Mouse (Mus musculus) embryonic facial prominence, embryonic 15.5 days (tissue): ENCODE results near the gene Ssbp2. TPM values are rescaled to one million over a fixed set of nuclear protein-coding genes. Genes with fewer than 3 reads are reported as not detected.
A peak's percentile ranks its signal among the peaks of the same experiment; 100 is the strongest.

Experiments
- ATAC-seq: fragments of 200-750 bp; cut with Nextera tagmentation; 2 replicates; pipeline ENCODE4 v1.8.0; 2017; ENCODE audit warnings: low read depth, moderate TSS enrichment; ENCODE audit not compliant: insufficient number of reproducible peaks, low FRiP score, low TSS enrichment
- H3K27ac ChIP-seq: fragments of 300-500 bp; sonication (generic); replicated peaks from 2 replicates; pipeline ENCODE4 v1.5.1; 2015; ENCODE audit warnings: mild to moderate bottlenecking, inconsistent platforms
- H3K27me3 ChIP-seq: fragments of 300-500 bp; sonication (generic); 2 replicates; pipeline ENCODE4 v1.6.1; 2015; ENCODE audit warnings: inconsistent platforms
- H3K36me3 ChIP-seq: fragments of 300-500 bp; sonication (generic); 2 replicates; pipeline ENCODE4 v1.6.1; 2015; ENCODE audit warnings: mild to moderate bottlenecking, inconsistent platforms
- H3K4me1 ChIP-seq: fragments of 300-500 bp; sonication (generic); 2 replicates; pipeline ENCODE4 v1.6.1; 2015; ENCODE audit warnings: inconsistent platforms
- H3K4me2 ChIP-seq: fragments of 300-500 bp; sonication (generic); replicated peaks from 2 replicates; pipeline ENCODE4 v1.6.1; 2015; ENCODE audit warnings: mild to moderate bottlenecking, inconsistent platforms
- H3K4me3 ChIP-seq: fragments of 300-500 bp; sonication (generic); replicated peaks from 2 replicates; pipeline ENCODE4 v1.5.1; 2015; ENCODE audit warnings: mild to moderate bottlenecking, inconsistent platforms
- H3K9ac ChIP-seq: fragments of 300-500 bp; sonication (generic); 2 replicates; pipeline ENCODE4 v1.6.1; 2015; ENCODE audit warnings: inconsistent platforms
- H3K9me3 ChIP-seq: fragments of 300-500 bp; sonication (generic); replicated peaks from 2 replicates; pipeline ENCODE4 v1.6.1; 2016; ENCODE audit warnings: inconsistent platforms
- WGBS: fragments of 180-500 bp; shearing (Covaris S2); methylation state at CpG from one replicate; pipeline ENCODE4 v1.1.7; 2015; 5-methylcytosine and 5-hydroxymethylcytosine counted together
- polyA plus RNA-seq: library from polyadenylated mRNA; unstranded; fragments of >200 nt; fragmentation: Nextera tagmentation; extraction: Ambion mirVana; gene quantifications from 2 replicates; pipeline ENCODE4 v1.2.1, GENCODE M21; 2015

Gene Ssbp2
- polyA plus RNA-seq, 1 experiment from 2014 or later, result 193 TPM

DNA sequence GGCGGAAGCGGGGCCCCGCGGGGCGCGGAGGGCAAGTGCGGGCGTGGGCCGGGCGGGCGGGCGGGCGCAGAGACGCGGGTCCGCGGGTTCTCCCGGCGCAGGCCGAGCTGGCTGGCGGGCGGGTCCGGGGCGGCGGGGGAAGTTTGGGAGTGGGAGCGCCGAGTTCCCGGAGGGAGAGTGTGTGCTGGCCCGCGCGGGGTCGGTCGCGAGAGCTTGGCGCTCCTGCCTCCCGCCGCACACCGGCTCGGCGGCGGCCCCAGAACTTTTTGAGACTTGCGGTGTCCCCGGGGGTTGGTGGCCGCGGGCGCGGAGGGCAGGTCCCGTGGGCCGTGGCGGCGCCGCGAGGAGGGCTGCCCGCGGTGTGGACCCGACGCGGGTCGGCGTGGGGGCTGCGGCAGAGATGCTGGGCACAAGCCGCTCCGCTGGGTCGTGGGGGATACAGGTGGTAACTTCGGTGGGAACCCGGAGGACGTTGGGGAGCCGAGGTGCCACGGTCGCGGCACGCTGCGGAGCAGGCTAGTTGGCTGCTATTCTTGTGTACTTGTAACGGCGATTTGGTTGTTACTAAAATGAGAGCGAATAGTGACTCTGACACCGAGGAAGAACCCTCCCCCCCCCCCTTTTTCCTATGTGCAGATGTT lies 1.7 kb downstream of the Ssbp2 start:
- H3K27ac ChIP-seq, result peak overlapping the region; percentile 97
- no peaks in the 10 kb centered on the region for H3K36me3 ChIP-seq
- peak overlapping the region; percentile 67 for H3K4me2 ChIP-seq
- 0% methylated on average over 53 of the region's 77 CpGs for WGBS
- no peaks in the 10 kb centered on the region for H3K9me3 ChIP-seq
- no peaks in the 10 kb centered on the region for H3K27me3 ChIP-seq
- peak overlapping the region; percentile 96 for H3K9ac ChIP-seq
- H3K4me1 ChIP-seq, result peaks cover 27% of the 10 kb centered on the region
- no peak for ATAC-seq
- H3K4me3 ChIP-seq, result peak overlapping the region; percentile 89

DNA sequence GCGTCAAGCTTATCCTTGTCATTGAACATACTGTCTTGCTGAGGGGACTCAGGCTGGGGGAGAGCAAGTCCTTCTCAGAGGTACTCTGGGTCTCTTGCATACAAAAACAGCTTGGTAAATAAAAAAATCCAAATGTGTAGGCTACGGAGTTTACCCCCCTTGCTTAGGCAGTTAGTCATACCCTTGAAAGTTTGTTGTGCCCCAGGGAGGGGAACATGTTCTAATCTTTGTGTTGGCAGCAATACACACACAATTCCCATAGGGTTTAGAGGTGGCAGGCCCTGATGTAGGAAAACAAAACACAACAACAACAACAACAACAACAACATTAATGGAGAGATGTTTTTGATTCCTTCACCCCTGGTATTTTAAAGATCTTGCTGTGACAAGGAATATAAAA lies 2.3 kb downstream of the Ssbp2 start:
- peak overlapping the region; percentile 89 for H3K4me3 ChIP-seq
- no peaks in the 10 kb centered on the region for H3K27me3 ChIP-seq
- ATAC-seq, result no peak
- WGBS, result 0% methylated on average over 2 of the region's 2 CpGs
- peak overlapping the region; percentile 97 for H3K27ac ChIP-seq
- peak overlapping the region; percentile 67 for H3K4me2 ChIP-seq
- no peaks in the 10 kb centered on the region for H3K9me3 ChIP-seq
- no peaks in the 10 kb centered on the region for H3K36me3 ChIP-seq
- H3K4me1 ChIP-seq, result peaks cover 27% of the 10 kb centered on the region
- peak overlapping the region; percentile 96 for H3K9ac ChIP-seq

DNA sequence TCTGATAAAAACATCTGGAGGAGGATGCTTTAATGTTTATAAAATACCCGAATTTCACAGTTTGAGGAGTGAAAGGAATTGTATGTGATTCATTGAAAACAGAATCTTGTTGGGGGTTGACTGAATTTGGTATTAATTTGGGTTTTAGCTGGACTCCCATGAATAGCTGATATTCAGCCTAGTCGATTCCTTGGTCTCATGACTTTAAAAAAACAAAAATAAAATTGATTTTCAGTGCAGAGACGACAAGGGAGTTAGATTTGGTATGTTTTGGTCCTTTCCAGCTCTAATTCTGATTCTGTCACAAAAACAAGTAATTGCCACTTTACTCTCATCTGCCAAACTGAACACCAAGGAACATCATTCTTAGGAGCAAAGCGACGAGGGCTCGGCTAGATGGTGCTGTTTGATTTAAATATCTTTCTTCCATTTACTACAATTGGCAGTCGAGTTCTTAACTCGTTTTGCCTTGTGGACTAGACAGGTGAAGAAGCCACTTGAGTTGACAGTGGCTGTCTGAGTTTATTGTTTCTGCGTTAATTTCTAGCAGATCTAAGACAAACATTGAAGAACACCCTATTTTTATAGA lies 2.9 kb downstream of the Ssbp2 start:
- no peak overlapping the region for H3K9ac ChIP-seq

GRCm38 (mm10) chr13:91465002-91465715 lies 5.1 kb downstream of the Ssbp2 start:
- Histone ChIP-seq H3K9ac (no peak overlapping the region), H3K4me2 (no peak overlapping the region), H3K4me3 (no peak overlapping the region), H3K27me3 (no peaks in the 10 kb centered on the region), H3K36me3 (no peaks in the 10 kb centered on the region), H3K4me1 (peaks cover 13% of the 10 kb centered on the region; the same call in 1 of the 2 replicates), H3K27ac (no peak overlapping the region), H3K9me3 (no peaks in the 10 kb centered on the region)
- WGBS, result 78% methylated on average over 8 of the region's 8 CpGs
- ATAC-seq, result no peak

More for the DNA sequence above, 2.9 kb downstream of the Ssbp2 start:
- no peaks in the 10 kb centered on the region for H3K36me3 ChIP-seq
- no peak overlapping the region for H3K27ac ChIP-seq
- 13% methylated on average over 9 of the region's 9 CpGs for WGBS
- H3K9me3 ChIP-seq, result no peaks in the 10 kb centered on the region
- peak overlapping the region; percentile 67 for H3K4me2 ChIP-seq
- H3K4me3 ChIP-seq, result peak overlapping the region; percentile 89; the same call in 1 of the 2 replicates
- H3K27me3 ChIP-seq, result no peaks in the 10 kb centered on the region
- peaks cover 27% of the 10 kb centered on the region for H3K4me1 ChIP-seq
- ATAC-seq, result no peak

GRCm38 (mm10) chr13:91471566-91471965 lies 11.5 kb downstream of the Ssbp2 start:
- Histone ChIP-seq H3K4me1 (peaks cover 24% of the 10 kb centered on the region), H3K27ac (no peak overlapping the region)

GRCm38 (mm10) chr13:91471980-91472379 lies 11.9 kb downstream of the Ssbp2 start:
- 66% methylated on average over 2 of the region's 2 CpGs for WGBS
- H3K9ac ChIP-seq, result no peak overlapping the region
- no peaks in the 10 kb centered on the region for H3K27me3 ChIP-seq
- H3K36me3 ChIP-seq, result no peaks in the 10 kb centered on the region
- no peaks in the 10 kb centered on the region for H3K9me3 ChIP-seq
- ATAC-seq, result no peak
- H3K4me2 ChIP-seq, result no peak overlapping the region
- H3K27ac ChIP-seq, result no peak overlapping the region; the same call in 1 of the 2 replicates
- H3K4me3 ChIP-seq, result no peak overlapping the region
- H3K4me1 ChIP-seq, result peaks cover 24% of the 10 kb centered on the region

More at GRCm38 (mm10) chr13:91471566-91471965, 11.5 kb downstream of the Ssbp2 start:
- no peaks in the 10 kb centered on the region for H3K36me3 ChIP-seq
- no peaks in the 10 kb centered on the region for H3K9me3 ChIP-seq
- WGBS, result 71% methylated on average over 2 of the region's 2 CpGs
- no peak overlapping the region for H3K9ac ChIP-seq
- H3K4me3 ChIP-seq, result no peak overlapping the region
- no peak overlapping the region for H3K4me2 ChIP-seq
- no peak for ATAC-seq
- no peaks in the 10 kb centered on the region for H3K27me3 ChIP-seq

DNA sequence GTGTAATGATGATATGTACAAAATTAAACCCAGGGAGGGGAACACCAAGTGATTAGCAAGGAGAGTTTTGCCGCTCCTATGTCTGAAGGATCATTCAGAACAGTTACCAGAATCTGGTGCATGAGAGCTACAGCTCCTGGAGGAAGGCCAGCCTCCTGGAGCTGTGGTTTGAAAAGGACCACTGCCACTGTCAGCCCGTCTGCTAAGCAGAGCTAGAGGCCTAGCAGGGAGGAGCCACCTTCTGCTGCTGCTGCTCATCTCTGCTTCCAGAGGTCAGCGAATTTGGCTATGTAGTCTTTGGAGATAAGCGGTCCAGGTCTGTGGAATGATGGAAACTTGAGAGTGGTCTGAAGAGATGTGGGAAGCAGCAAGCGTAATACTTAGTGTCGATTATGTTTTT lies 13.4 kb downstream of the Ssbp2 start:
- 61% methylated on average over 6 of the region's 6 CpGs for WGBS
- no peak overlapping the region for H3K4me3 ChIP-seq
- no peak for ATAC-seq
- H3K9ac ChIP-seq, result no peak overlapping the region
- H3K4me1 ChIP-seq, result peaks cover 27% of the 10 kb centered on the region
- H3K27me3 ChIP-seq, result no peaks in the 10 kb centered on the region
- H3K4me2 ChIP-seq, result no peak overlapping the region
- no peak overlapping the region for H3K27ac ChIP-seq
- no peaks in the 10 kb centered on the region for H3K36me3 ChIP-seq
- H3K9me3 ChIP-seq, result no peaks in the 10 kb centered on the region

- ATAC-seq, result no peak
Measured at GRCm38 (mm10) chr13:91474027-91474426, 13.9 kb downstream of the Ssbp2 start.

GRCm38 (mm10) chr13:91475888-91476287 lies 15.8 kb downstream of the Ssbp2 start:
- no peak overlapping the region for H3K27ac ChIP-seq
- ATAC-seq, result no peak
- no peak overlapping the region for H3K4me3 ChIP-seq
- no peaks in the 10 kb centered on the region for H3K36me3 ChIP-seq
- no peak overlapping the region for H3K4me2 ChIP-seq
- peaks cover 27% of the 10 kb centered on the region for H3K4me1 ChIP-seq
- H3K9me3 ChIP-seq, result no peaks in the 10 kb centered on the region
- no peaks in the 10 kb centered on the region for H3K27me3 ChIP-seq
- H3K9ac ChIP-seq, result no peak overlapping the region

More at GRCm38 (mm10) chr13:91474027-91474426, 13.9 kb downstream of the Ssbp2 start:
- Histone ChIP-seq H3K4me2 (no peak overlapping the region), H3K4me3 (no peak overlapping the region), H3K27ac (no peak overlapping the region), H3K36me3 (no peaks in the 10 kb centered on the region), H3K27me3 (no peaks in the 10 kb centered on the region), H3K4me1 (peaks cover 27% of the 10 kb centered on the region), H3K9me3 (no peaks in the 10 kb centered on the region), H3K9ac (no peak overlapping the region)
- 56% methylated on average over 1 of the region's 1 CpGs for WGBS

- no peaks in the 10 kb centered on the region for H3K36me3 ChIP-seq
- H3K9ac ChIP-seq, result no peak overlapping the region
- H3K4me1 ChIP-seq, result peaks cover 23% of the 10 kb centered on the region
- no peak overlapping the region for H3K4me2 ChIP-seq
- H3K9me3 ChIP-seq, result no peaks in the 10 kb centered on the region
- no peak overlapping the region for H3K27ac ChIP-seq
- H3K4me3 ChIP-seq, result no peak overlapping the region
- 90% methylated on average over 1 of the region's 1 CpGs for WGBS
- no peaks in the 10 kb centered on the region for H3K27me3 ChIP-seq
- no peak for ATAC-seq
Measured at GRCm38 (mm10) chr13:91476596-91477100, 16.6 kb downstream of the Ssbp2 start.

GRCm38 (mm10) chr13:91478011-91478410 lies 17.9 kb downstream of the Ssbp2 start:
- Histone ChIP-seq H3K9ac (no peak overlapping the region), H3K27ac (no peak overlapping the region), H3K4me3 (no peak overlapping the region), H3K27me3 (no peaks in the 10 kb centered on the region), H3K36me3 (no peaks in the 10 kb centered on the region), H3K4me2 (no peak overlapping the region), H3K9me3 (no peaks in the 10 kb centered on the region), H3K4me1 (peaks cover 13% of the 10 kb centered on the region; the same call in 1 of the 2 replicates)
- WGBS, result 28% methylated on average over 3 of the region's 4 CpGs
- peak; percentile 60; the same call in 1 of the 2 replicates for ATAC-seq
